Mouse (Mus musculus) urinary bladder, postnatal 10 days (tissue): ENCODE results near the gene Rab11fip5.

Experiments used
- DNase-seq: peaks from one replicate; pipeline ENCODE4 v3.0.0; 2022; ENCODE audit warnings: low spot score

Rab11fip5 gene

GRCm38 (mm10) chr6:85348133-85348532 is 26.3 kb downstream of the Rab11fip5 start:
- DNase-seq, result no peak

GRCm38 (mm10) chr6:85346028-85346634 is 28.3 kb downstream of the Rab11fip5 start:
- DNase-seq, result peak; percentile 54

DNA sequence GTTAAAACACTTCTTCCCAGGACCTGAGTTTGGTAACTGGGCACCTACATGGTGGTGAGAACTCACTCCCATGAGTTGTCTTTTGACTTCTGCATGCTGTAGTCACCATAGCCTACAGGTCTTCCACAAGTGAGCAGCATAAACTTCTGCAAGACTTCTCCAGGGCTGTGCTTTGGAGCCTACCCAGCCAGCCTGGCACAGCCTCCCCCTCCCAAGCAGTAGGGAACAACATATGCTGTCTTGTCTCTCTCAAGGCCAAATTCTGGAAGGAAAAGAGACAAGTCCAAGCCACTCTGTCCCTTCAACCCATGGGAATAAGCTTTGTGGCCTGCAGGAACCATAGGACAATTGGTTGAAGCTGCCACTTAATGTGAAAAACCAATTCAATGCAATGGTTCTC is 29.5 kb downstream of the Rab11fip5 start:
- no peak for DNase-seq

DNA sequence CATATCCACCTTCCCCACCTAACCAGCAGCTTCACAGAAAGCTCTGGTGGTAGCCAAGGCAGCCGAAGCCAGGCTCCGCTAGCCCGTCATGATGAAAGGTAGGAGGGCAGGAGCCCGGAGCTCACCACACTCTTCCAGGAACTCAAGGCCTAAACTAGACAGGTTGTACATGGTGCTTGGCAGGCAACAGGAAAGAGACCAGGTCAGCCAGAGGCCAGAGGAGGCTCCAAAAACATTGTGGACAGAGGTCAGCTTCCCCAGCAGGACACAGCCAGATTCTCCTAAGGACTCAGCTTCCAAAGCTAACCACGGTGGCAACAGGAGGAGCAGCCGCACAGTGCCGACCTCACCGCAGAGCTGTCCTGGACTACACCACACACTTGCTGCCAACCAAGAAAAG is 31.4 kb downstream of the Rab11fip5 start:
- no peak for DNase-seq

GRCm38 (mm10) chr6:85341814-85342501 is 32.5 kb downstream of the Rab11fip5 start:
- no peak for DNase-seq

DNA sequence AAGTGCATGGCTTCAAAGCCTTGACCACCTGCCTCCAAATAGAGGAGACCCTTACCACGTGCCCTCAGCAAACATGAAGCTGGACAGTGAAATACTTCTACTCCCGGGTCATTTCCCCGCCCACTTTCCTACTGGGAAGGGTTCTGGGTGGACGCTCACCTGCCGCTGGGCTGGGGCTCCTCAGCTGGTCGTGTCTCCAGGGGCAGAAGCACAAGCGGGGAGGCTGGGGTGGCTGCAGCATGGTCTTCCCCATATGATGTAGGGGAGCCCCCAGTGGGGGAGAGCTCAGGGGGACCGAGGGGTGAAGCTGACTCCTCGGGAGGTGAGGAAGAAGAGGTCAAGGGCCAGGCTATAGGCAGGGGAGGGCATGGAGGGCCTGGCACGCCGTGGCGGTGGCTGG is 34.2 kb downstream of the Rab11fip5 start:
- no peak for DNase-seq

DNA sequence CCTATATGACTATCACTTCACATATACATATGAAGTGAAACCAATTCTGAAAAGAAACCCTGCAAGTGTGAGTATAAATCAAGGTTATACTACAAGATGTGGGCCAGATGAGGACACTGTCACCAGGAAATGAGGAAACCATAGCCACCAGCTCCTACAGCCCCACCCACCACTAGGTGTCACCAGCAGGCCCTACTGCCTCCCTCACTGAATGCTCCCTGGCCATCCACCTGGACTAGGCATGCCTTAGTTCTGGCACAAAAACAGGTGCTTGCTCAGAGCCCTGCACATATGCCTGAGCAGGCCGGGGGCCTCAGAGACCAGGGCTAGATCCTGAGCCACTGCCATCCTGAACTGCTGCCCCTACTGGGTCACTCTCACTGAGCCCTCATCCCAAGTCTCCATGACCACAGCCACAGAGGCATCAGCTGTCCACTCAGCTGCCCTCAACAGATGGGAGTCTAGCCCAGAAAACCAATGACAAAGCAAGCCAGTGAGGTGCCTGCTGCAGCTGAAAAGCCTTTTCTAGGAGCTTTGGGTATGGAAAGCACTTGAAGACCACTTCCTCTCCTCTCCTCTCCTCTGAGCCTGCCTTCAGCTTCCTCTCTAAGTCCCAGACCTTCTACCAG is 35.0 kb downstream of the Rab11fip5 start:
- DNase-seq, result no peak

GRCm38 (mm10) chr6:85336944-85337343 is 37.5 kb downstream of the Rab11fip5 start:
- no peak for DNase-seq

DNA sequence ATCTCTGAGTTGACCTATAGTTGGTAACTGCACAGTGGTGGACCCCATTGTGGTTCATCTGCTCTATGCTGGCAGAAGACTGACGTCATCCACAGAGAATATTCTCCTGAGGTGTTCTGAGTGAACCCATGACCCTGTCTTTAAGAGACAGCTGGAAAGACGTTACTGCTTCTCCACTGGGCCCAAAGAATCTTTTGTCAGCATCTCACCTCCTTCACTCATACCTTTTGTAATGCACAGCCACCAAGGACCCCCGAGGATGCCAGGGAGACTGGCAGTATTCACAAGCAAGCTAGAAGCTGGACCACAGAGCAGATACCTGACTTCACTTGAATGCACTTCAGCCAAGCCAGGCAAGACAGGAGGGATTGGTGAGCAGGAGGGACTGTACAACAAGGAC is 39.1 kb downstream of the Rab11fip5 start:
- no peak for DNase-seq

GRCm38 (mm10) chr6:85334851-85335250 is 39.6 kb downstream of the Rab11fip5 start:
- DNase-seq, result no peak

DNA sequence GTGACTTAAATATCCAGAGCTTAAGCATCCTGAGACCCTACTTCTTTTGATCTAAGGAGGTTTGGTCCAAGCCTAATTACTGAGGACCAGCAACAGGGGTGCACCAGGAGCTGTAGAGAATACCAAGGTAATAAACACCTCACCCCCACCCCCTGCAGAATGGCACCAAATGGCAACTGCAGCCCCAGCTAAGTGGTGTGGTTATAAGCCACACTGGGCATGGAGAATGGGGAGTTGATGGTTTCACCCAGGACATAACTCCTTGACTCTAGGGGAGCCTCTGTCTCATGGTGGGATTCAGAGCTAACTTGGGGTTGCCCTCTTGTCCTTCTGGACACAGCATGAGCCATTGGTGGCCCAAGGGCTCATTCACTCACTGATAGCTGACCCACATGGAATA is 40.2 kb downstream of the Rab11fip5 start:
- no peak for DNase-seq

GRCm38 (mm10) chr6:85333732-85334131 is 40.7 kb downstream of the Rab11fip5 start:
- DNase-seq, result no peak

- DNase-seq, result peak; percentile 91
Measured at GRCm38 (mm10) chr6:85333000-85333669, 41.3 kb downstream of the Rab11fip5 start, which contains the start of gene Sfxn5. TSS of gene Sfxn5 (minus strand) at chr6:85333422.

DNA sequence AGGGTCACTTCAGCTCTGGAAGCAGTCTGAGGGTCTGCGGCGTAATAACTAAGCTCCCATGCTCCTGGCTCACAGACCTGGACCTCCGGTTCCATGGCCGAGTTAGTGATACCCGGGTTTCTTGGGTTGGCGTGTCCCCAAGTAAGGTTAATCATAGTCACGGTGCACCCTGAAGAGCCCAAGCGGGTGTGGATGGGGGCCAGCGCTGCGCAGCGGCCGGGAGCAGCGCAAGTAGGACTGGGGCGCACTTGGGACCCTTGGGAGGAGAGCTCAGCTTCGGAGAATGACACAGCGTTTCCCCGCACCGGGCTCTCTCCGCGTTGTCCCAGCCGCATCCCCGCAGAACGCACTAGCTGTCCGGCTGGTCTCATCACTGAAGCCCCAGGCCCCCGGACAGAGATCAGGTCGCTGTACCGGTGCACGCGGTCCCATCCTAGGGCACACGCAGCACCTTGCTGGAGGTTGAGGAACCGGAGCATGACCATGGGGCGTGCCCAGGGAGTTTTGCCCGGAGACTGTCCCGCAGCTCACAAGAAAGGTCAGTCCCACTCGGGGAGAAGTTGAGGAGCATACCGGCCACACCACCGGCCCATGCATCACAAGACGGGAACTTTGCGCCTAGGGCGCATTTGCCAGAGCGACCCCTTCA is 42.0 kb downstream of the Rab11fip5 start:
- no peak for DNase-seq

GRCm38 (mm10) chr6:85331736-85332135 is 42.7 kb downstream of the Rab11fip5 start:
- DNase-seq, result no peak

GRCm38 (mm10) chr6:85331221-85331735 is 43.2 kb downstream of the Rab11fip5 start:
- DNase-seq, result no peak

DNA sequence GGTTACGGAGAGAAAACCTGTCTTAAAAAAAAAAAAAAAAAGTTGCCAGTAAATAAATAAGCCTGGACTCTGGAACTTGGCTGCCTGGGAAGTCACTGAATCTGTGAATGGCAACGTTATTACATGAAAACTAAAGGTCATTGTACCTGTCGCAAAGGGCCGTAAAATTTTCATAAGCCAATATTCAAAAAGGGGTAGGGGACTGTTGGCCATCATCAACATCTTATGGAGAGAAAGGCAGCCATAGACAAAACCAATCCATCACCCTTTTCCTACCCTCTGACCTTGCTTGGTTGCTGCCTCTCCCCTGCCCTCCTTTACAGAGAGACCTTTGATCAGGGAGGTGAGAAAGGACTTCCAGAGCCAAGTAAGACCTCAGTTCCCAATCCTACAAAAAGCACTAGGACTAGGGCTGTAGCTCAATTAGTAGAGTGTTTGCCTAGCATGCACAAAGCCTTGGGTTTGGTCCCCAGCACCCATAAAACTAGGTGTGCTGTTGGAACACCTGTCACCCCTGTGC is 44.7 kb downstream of the Rab11fip5 start:
- no peak for DNase-seq

- no peak for DNase-seq
Measured at GRCm38 (mm10) chr6:85326564-85326963, 47.9 kb downstream of the Rab11fip5 start.

GRCm38 (mm10) chr6:85325109-85325508 is 49.3 kb downstream of the Rab11fip5 start:
- DNase-seq, result no peak

DNA sequence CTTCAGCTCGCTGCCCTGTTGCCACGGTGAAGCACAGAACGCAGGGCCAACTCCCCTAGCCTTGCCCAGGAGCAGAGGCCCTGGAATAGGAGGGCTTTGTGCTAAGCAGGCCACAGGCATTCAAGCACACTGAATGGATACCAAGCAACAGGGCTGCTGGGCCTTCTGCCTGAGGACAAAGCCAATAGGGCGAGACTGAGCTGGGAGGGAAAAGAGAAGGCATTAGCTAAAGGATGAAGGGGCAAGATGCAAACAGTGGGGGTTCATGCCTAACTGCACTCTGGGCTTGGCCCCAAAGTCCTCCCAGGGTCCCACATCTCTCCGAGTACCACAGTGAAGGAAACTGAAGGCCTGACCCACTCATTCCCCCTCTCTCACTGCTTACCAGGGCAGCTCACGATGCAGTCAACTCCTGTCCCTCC is 54.0 kb downstream of the Rab11fip5 start:
- DNase-seq, result no peak

GRCm38 (mm10) chr6:85316211-85316610 is 58.2 kb downstream of the Rab11fip5 start:
- DNase-seq, result no peak
